Mouse (Mus musculus) layer of hippocampus, adult 2 months (tissue): ENCODE results near the gene Zfp1. TPM values are rescaled to one million over a fixed set of nuclear protein-coding genes. Genes with fewer than 3 reads are reported as not detected.

Source experiments
- DNase-seq, 2 experiments: peaks; one replicate each; pipeline ENCODE4 v3.0.0; 2022; ENCODE audit warnings: low spot score in 2 of 2
- H3K27ac ChIP-seq: fragments of 200-600 bp; 2 replicates; pipeline ENCODE4 v1.8.1; 2022
- H3K4me3 ChIP-seq: fragments of 200-600 bp; 2 replicates; pipeline ENCODE4 v1.8.1; 2022; ENCODE audit warnings: mild to moderate bottlenecking
- CTCF ChIP-seq: fragments of 200-600 bp; conservative IDR thresholded peaks from 2 replicates; pipeline ENCODE4 v1.8.1; 2022; ENCODE audit warnings: antibody characterized with exemption, mild to moderate bottlenecking, moderate library complexity
- total RNA-seq, 2 experiments: library from RNA; stranded (reverse); gene quantifications; 2 replicates each; pipeline ENCODE4 v1.2.3; 2021

Gene Zfp1
- total RNA-seq, 2 experiments from 2014 or later: 24.0 to 25.1 TPM

GRCm38 (mm10) chr8:111657312-111657854, 14.2 kb downstream of the Zfp1 start:
- Histone ChIP-seq H3K27ac (no peak overlapping the region), H3K4me3 (no peak overlapping the region)
- no peak for DNase-seq
- no peak for TF ChIP-seq CTCF

GRCm38 (mm10) chr8:111658819-111659423, 15.7 kb downstream of the Zfp1 start:
- no peak overlapping the region for H3K4me3 ChIP-seq
- H3K27ac ChIP-seq: peak overlapping the region; percentile 36; the same call in 1 of the 2 replicates
- DNase-seq: no peak
- no peak for TF ChIP-seq CTCF

GRCm38 (mm10) chr8:111662473-111662872, 19.3 kb downstream of the Zfp1 start:
- Histone ChIP-seq H3K27ac (no peak overlapping the region), H3K4me3 (no peak overlapping the region)
- peak; percentile 58 to 72 for DNase-seq
- peak; percentile 90 for TF ChIP-seq CTCF

- no peak for DNase-seq
- no peak overlapping the region for H3K4me3 ChIP-seq
- 0 out of 2 replicates have a peak, but pooled peaks have one; percentile 7 for TF ChIP-seq CTCF
Measured at GRCm38 (mm10) chr8:111666751-111667150, 23.6 kb downstream of the Zfp1 start.

GRCm38 (mm10) chr8:111676237-111676636, 33.0 kb downstream of the Zfp1 start:
- no peak for DNase-seq
- TF ChIP-seq CTCF: peak; percentile 69
- H3K27ac ChIP-seq: no peak overlapping the region
- H3K4me3 ChIP-seq: no peak overlapping the region

More at GRCm38 (mm10) chr8:111666751-111667150, 23.6 kb downstream of the Zfp1 start:
- no peak overlapping the region for H3K27ac ChIP-seq

- no peak overlapping the region for H3K4me3 ChIP-seq
Measured at GRCm38 (mm10) chr8:111678111-111678510, 34.9 kb downstream of the Zfp1 start.

GRCm38 (mm10) chr8:111678848-111679247, 35.6 kb downstream of the Zfp1 start:
- DNase-seq: peak; percentile 47 to 67
- no peak for TF ChIP-seq CTCF
- H3K27ac ChIP-seq: no peak overlapping the region
- H3K4me3 ChIP-seq: no peak overlapping the region

More at GRCm38 (mm10) chr8:111678111-111678510, 34.9 kb downstream of the Zfp1 start:
- DNase-seq: peak; percentile 64 to 73
- TF ChIP-seq CTCF: peak; percentile 87
- no peak overlapping the region for H3K27ac ChIP-seq

- Histone ChIP-seq H3K27ac (no peak overlapping the region), H3K4me3 (no peak overlapping the region)
- TF ChIP-seq CTCF: peak; percentile 55
- no peak for DNase-seq
Measured at GRCm38 (mm10) chr8:111680423-111681028, 37.3 kb downstream of the Zfp1 start.

- no peak overlapping the region for H3K27ac ChIP-seq
- H3K4me3 ChIP-seq: no peak overlapping the region
- no peak for DNase-seq
- TF ChIP-seq CTCF: no peak
Measured at GRCm38 (mm10) chr8:111681153-111681552, 38.0 kb downstream of the Zfp1 start.

GRCm38 (mm10) chr8:111682521-111682920, 39.3 kb downstream of the Zfp1 start:
- no peak for DNase-seq
- H3K4me3 ChIP-seq: no peak overlapping the region
- TF ChIP-seq CTCF: no peak
- H3K27ac ChIP-seq: no peak overlapping the region

GRCm38 (mm10) chr8:111686881-111687280, 43.7 kb downstream of the Zfp1 start:
- DNase-seq: no peak

GRCm38 (mm10) chr8:111690960-111691445, 47.8 kb downstream of the Zfp1 start, which contains the start of gene Ctrb1:
Gene Ctrb1, minus strand, starts transcription at chr8:111691010.
- no peak within 1 kb of the TSS for H3K4me3 ChIP-seq
- TF ChIP-seq CTCF: no peak
- DNase-seq: no peak
- no peak within 1 kb of the TSS for H3K27ac ChIP-seq

More at GRCm38 (mm10) chr8:111686881-111687280, 43.7 kb downstream of the Zfp1 start:
- no peak for TF ChIP-seq CTCF
- Histone ChIP-seq H3K27ac (no peak overlapping the region), H3K4me3 (no peak overlapping the region)

GRCm38 (mm10) chr8:111693261-111693741, 50.1 kb downstream of the Zfp1 start:
- no peak for DNase-seq
- no peak overlapping the region for H3K27ac ChIP-seq
- no peak for TF ChIP-seq CTCF
- no peak overlapping the region for H3K4me3 ChIP-seq
